Mouse (Mus musculus) C2C12 (cell line): Measurements from ENCODE around the gene Ckb.

Source experiments
- CEBPB ChIP-seq: IDR thresholded peaks from one replicate; pipeline ENCODE4 v1.6.1; 2011; ENCODE audit warnings: low read depth, mild to moderate bottlenecking, control low read depth, moderate library complexity
- CTCF ChIP-seq: IDR thresholded peaks from one replicate; pipeline ENCODE4 v1.5.1; 2011; ENCODE audit not compliant: control insufficient read depth, insufficient read depth, insufficient read length
- FOSL1 ChIP-seq: IDR thresholded peaks from one replicate; pipeline ENCODE4 v1.8.0; 2011; ENCODE audit warnings: mild to moderate bottlenecking, low read length; ENCODE audit not compliant: poor library complexity, insufficient read depth, severe bottlenecking
- MAX ChIP-seq: IDR thresholded peaks from one replicate; pipeline ENCODE4 v1.6.1; 2011; ENCODE audit warnings: mild to moderate bottlenecking, control low read depth
- MYOD1 ChIP-seq: IDR thresholded peaks from one replicate; pipeline ENCODE4 v1.6.1; 2011; ENCODE audit warnings: low read depth; ENCODE audit not compliant: control insufficient read depth, insufficient read length
- MYOG ChIP-seq: IDR thresholded peaks from one replicate; pipeline ENCODE4 v1.6.1; 2011; ENCODE audit not compliant: control insufficient read depth, insufficient read length; ENCODE audit errors: extremely low read depth
- USF1 ChIP-seq: IDR thresholded peaks from one replicate; pipeline ENCODE4 v1.6.1; 2011; ENCODE audit warnings: low read depth, mild to moderate bottlenecking, control low read depth, moderate library complexity

GRCm38 (mm10) chr12:111686390-111686789 lies 14.3 kb upstream of the Ckb start:
- TF ChIP-seq CTCF (no peak), USF1 (no peak), MAX (peak; percentile 52), FOSL1 (peak; percentile 2), MYOG (no peak), CEBPB (no peak), MYOD1 (no peak)
